Mouse (Mus musculus) left cerebral cortex, adult 9 months (tissue): ENCODE data around the gene Atn1.
A peak's percentile ranks its signal among the peaks of the same experiment; 100 is the strongest.
"Not testable (repeated sequence)": the region's sequence is repeated elsewhere in the genome, so short reads cannot be mapped to it uniquely, and the experiment has no call there.

ENCODE experiments used
- DNase-seq, 2 experiments: peaks; one replicate each; pipeline ENCODE4 v3.0.0; 2022; ENCODE audit warnings: low spot score in 2 of 2

Atn1 gene

DNA sequence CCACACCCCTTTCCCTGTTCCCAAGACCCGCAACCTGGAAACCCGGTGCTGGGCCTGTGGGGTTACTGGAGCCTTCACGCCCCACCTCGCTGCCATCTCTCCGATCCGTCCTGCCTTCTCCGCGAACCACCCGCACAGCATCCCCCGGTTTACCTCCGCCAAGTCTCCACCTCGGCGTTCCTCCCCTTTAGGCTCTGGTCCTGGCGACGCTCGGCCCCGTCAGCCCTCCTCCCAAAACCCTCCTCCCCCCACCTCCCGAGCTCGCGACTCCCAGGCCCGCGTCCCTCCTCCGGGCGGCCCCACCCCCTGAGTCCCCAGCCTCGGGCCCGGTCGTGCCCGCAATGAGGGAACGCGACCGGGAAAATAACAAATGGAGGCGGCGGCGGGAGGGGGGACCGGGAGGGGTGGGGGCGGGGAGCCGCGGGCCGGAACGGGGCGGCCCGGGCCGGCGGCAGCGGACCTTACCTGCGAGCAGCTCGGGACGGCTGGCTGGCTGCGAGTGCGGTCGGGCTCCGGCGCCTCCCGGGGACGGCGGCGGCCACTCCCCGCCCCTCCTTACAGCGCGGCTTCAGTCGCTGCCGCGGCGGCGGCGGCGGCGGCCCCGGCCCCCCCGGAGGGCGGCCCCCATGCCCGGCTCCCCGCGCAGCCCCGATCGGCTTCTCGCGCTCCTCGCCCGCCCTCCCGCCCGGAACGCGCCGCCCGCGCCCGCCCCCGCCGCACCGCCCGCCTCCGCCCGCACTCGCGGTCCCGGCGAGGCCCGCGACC lies at the start of gene Atn1, which contains the start of gene Gm45234:
Atn1 (minus strand) TSS at position 694 of the 765 bp plus-strand sequence.
Gm45234 (minus strand) TSS at position 191 of the 765 bp plus-strand sequence.
- no peak for DNase-seq

DNA sequence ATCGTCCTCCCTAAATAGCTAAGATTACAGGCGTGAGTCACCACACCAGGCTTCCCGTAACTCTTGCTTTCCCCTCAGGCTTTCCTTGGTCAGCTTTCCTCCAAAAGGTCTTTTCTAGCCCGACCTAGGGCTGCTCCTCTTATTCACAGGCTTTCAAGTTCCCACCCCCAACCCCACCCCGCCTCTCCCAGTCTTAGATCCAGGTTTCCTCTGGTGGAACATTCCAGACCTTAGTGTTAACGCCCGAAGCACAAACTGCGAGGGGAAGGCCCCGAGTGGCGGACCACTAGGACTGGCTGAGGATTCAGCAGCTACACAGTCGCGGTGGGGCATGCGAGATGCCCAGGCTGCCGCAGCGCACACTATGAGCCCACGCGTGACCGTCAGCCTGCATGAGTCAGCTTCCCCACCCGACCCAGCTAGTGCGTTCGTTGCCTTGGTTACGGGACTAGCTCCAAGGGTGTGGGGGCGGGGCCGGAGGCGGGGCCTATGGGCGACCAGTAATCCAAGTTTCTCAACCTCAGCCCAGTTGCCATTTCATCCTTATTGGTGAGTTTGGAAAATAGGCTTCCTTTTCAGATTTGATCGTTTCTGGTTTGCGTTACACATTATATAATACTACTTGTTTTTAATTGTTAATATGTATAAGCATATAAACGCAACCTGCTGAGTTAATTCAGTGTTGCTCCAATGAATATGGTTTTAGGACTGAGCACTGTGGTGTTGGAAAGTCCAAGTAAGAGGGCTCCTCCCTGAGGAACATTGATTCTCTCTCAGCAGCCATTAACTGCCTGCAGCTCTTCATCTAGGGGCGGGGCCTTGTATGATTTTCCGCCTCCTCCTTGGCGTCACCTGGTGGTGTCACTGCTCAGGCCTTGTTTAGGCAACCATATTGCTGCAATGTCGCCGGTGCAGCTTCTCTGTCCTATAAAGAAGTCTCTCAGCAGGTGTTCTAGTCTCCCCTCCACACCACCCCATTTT lies 49.3 kb upstream of the Atn1 start:
- DNase-seq, result peak; percentile 93 to 95

DNA sequence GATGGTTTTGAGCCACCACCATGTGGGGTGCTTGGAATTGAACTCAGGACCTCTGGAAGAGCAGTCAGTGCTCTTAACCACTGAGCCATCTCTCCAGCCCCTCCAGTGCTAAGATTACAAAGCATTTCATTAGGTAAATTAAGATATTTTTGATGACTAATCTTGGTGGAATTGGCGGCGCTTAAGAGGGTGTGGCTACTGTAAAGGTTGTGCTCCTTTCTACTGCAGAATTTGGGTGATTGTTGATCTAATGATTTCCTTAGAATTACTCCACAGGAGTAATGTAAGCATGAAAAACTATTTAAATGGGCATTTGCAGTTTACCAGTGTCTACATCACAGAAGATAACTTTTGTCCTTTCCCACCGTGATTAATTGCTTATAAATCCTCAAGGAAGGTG lies 48.0 kb upstream of the Atn1 start:
- no peak for DNase-seq

DNA sequence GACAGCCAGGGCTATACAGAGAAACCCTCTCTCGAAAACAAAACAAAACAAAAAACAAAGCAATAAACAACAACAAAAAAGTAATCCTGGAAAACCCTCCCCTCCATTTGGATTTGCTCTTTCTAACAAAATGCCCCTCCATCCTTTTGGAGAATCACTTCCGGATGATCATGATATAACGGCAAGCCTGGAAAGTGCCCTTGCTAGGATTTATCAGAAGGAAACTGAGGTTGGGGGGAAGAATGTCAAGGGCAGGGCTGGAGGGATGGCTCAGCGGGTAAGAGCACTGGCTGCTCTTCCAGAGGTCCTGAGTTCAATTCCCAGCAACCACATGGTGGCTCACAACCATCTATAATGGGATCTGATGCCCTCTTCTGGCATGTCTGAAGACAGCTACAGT lies 47.4 kb upstream of the Atn1 start:
- not testable (repeated sequence) for DNase-seq

DNA sequence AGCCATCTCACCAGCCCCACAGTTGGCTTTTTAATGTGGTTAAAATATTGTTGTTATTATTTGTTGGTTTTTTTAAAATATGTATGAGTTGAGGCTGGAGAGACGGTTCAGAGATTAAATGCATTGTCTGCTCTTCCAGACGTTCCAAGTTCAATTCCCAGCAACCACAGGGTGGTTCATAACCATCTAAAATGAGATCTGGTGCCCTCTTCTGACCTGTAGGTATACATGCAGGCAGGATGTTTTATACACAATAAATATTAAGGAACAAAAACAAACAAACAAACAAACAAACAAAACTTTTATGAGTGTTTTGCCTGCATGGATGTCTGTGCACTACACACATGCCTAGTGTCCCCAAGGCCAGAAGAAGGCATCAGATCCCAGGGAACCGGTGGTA lies 46.7 kb upstream of the Atn1 start:
- DNase-seq, result no peak

DNA sequence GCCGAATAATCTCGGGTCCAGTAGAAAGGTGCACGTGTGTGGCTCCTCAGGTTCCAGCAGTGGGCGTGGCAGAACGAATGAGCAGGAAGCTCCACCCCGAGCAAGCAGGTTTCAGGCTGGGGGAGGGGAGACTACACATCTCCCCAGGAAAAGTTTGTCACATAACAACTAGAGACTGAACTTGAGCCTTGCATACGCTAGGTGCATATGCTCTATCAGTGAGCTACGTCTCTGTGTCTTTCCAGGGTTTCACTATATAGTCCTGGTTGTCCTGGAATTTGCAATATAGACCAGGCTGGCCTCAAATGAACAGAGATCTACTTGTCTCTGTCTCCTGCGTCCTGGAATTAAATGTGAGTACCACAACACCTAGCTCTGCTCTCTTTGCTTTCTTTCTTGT lies 46.1 kb upstream of the Atn1 start:
- DNase-seq, result not testable (repeated sequence)

DNA sequence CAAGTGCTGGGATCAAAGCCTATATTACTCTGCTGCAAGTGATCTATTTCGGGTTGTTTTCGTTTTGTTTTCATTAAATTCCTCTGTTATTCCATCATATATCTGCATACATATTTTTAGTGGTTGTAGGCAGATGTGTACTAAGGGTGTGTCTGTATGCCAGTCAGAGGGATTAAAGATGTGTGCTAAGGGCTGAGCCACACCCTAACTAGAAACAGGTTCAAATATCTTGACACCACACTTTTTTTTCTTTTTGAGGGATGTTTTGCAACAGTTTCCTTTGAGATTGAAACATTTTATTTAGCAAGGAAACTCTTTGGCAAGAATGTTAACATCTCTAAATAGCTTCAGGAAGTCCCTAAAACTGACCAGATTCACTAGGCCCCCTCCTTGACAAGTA lies 39.9 kb upstream of the Atn1 start:
- no peak for DNase-seq

DNA sequence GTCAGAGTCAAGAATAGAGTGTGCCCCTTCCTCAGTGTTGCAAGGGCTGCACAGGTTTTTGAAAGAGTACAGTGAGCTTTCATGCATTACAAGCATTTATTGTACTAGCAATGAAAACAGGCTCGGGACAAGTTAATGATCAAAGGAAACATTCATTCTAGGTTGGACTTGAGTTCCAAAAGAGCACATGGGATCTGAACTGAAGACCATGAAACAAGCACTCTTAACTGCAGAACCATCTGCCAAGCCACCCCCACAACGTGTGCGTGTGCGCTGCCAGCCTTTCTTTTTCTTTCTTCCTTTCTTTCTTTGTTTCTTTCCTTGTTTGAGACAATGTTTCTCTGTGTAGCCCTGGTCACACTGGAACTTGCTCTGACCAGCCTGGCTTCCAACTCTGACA lies 39.5 kb upstream of the Atn1 start:
- no peak for DNase-seq

DNA sequence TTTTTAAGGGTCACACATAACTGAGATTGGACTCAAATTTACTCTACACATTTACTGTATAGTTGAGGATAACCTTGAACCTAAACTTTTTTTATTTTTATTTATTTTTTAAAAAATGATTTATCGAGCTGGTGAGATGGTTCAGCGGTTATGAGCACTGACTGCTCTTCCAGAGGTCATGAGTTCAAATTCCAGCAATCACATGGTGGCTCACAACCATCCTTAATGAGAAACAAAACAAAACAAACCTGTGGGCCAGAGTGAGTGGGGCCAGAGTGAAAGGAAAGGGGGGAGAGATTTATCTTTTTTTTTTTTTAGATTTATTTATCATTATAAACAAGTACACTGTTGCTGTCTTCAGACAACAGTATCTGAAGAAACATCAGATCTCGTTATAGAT lies 35.6 kb upstream of the Atn1 start:
- DNase-seq, result no peak

DNA sequence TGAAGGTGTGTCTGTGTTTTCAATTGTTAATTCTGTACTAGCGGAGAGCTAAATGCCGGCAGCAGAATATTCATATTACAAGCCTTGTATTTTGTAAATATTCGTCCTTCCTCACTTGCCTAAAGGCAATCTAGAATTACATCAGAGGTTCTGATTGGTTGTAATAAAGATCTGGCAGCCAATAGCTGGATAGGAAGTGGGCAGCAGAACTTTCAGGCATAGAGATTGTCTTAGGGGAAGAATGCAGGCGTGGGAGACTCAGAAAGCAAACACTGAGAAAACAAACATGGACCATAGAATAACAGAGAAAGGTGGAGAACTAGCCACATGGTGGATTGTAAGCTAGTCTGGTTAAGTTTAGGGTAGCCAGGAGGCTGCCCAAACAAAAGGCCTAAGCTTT lies 33.8 kb upstream of the Atn1 start:
- DNase-seq, result no peak

DNA sequence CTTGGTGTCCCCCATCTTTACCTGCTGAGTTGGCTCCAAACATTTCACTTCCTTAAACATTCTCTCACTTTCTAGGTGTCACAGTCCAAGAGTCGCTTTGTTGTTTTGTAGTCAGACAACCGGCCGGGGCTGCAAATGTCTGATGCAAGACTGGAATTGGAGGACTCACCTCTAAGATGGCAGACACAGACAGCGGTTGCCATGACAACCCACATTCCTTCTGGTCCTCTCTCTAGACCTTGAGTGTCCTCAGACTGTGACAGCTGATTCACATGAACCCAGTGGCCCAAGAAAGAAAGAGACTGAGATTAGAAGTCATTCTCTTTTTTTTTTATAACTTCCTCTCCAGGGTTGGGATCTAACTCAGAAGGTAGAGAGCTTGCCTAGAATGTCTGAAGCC lies 33.2 kb upstream of the Atn1 start:
- no peak for DNase-seq

DNA sequence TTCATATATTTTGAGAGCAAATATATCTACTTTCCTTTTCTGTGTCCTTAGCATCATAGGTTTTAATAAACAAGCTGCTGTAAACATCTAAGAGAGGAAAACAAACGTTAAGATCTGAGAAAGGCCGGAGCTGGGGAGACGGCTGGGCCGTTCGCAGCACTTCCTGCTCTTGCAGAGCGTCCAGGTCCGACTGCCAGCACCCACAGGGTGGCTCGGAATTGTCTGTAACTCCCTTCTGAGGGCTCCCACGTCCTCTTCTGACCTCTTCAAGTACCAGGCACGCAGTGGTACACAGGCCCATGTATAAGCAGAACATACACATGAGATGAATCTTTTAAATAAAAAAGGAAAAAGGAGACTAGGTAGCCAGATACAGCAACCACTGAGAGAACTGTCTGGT lies 31.4 kb upstream of the Atn1 start:
- DNase-seq, result no peak

DNA sequence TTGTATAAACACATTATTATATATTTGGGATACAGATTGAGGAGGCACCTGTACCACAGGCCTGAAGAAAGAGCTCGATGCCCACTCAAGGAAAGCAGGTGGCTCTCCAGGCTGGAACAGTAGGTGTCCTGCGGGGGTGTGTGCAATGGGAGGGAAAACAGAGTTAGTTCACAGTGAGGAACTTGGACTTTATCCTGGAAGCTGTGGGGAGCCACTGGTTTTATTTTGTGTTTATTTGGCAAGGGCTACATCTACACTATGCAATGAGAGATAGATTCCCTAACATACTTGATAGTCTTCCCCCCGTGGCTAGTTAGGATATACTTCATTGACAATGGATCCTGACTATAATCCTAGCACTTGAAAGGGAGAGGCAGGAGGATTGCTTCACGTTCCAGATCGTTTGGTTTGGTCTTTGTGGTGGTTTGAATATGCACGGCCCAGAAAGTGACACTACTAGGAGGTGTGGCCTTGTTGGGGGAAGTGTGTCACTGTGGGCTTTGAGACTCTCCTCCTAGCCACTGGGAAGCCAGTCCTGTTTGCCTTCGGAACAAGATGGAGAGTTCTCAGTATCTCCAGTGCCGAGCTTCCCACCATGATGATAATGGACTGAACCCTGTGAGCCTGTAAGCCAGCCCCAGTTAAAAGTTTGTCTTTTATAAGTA lies 30.6 kb upstream of the Atn1 start:
- peak in 1 of 2 experiments; percentile 61 for DNase-seq

DNA sequence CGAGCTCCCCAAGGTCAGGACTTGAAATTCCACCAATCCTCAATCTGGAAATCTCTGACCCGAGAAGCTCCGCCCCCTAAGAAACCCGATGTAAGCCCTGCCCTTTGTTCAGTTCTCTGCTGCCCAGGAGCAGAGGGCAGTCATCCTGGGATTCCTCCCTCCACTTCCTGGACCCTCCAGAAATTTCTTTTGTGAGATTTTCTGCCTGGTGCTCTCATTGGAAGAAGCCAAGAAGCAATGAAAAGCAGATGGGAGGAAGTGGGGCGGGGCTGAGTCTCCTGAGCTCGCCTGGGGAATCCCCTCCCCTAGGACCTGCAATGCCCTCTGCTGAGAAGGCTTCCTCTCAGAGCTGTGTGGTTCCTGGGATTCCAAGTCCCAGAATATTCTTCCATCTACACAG lies 26.1 kb upstream of the Atn1 start:
- DNase-seq, result no peak

DNA sequence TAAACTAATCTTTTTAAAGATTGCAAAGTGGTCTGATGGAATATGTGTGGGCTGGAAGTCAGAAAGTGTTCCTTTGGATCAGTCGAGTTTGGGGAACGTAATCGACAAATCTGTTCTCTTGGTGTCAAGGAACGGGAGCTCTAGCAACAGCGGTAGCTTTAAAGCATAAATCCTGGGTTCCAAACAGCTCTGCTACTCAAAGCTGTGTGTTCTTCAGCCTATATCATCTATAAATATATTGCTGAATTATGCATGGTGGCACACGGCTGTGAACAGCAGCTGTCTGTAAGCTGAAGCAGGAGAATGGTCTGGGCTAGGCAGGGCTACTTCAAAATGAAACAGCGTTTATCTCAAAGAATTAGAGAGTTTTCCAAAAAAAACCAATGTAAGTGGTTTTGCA lies 24.6 kb upstream of the Atn1 start:
- no peak for DNase-seq

DNA sequence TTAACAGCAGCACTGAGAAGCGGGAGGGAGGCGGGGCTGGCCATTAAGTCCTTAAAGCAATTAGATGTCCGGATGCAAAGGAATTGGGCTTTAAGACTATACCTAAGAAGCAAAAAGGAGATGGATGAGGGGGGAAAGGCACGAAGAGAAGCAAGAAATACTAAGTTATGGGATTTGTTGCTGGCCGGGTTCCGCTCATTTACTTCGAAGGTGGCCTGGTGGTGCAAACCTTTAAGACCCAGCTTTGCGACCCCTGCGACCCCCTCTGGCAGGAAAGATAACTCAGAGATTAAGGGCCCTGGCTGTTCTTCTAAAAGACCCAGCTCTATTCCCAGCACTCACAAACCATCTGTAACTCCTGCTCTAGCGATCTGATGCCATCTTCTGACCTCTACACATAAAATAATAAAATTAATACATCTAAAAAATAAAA lies 23.7 kb upstream of the Atn1 start:
- no peak for DNase-seq

DNA sequence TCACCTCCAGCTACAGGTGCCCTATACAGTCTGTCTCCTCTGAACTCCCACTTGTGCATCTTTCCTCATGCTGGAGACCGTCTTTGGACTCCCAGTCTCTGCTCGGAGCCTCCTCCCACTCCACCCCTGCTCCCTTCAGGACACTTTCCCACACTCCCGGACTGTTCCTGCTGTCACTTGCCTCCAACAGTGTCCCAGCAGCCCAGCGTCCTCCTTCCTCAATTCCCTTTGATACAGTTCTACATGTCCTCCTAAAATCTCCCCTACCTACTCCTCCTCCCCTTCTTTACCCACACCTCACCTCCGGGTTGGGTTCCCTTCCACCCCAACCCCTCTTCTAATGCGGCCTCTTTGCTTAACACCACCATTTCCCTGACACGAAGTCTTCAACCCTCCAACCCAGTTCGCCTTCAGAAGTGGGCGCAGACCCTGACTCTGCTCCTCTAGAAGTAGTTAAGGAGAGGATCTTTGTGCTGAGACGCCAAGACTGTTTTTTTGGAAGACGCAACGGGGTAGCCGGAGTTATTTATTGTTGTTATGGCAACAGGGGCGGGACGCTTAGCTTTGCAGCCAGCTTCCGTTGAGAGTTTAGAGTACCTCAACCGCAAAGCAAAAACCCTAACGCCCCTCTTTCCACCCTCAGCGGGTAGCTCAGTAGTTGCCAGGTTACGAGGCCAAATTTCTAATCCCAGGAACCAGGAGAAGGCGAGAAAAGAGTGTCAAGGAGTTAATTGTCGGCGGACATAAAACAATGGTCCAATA lies 23.1 kb upstream of the Atn1 start, which contains the start of gene Lrrc23:
Lrrc23 (minus strand) TSS at position 506 of the 762 bp plus-strand sequence.
- no peak for DNase-seq

DNA sequence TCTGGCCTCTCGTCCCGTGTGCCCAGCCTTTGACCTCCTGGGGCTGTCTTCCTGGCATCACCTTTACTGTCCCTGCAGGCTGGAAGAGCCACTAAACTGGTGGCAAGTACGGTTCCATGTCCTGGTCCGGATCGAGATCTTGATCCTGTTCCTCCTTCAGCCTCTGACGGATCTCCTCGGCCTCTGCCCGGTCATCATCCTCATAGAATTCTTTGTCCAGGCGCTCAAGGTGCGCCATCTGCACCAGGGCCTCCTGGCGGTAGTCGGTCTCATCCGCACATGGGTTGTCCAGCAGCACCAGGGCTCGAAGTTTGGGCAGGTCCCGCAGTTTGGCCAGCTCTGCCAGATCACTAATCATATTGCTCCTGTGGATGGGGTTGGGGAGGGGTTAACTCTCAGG lies 14.2 kb upstream of the Atn1 start:
- DNase-seq, result no peak

DNA sequence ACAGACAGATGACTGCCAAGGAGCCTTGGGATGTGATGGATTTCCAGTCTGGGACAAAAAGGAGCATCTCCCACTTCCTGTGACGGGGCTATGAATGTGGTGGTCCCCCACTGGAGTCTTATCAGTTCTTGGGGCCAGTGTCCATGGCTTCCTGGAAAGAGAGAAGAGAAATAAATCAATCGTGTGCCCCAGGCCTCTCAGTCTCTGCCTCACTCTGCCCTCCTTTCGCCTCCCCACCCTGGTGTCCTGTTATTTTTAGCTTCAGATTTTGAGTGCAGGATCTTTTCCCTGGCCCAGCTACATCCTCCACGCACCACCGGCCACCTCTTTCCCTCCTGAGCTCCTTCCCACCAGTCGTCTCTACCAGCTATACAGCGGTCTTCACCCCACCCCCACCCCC lies 13.7 kb upstream of the Atn1 start:
- no peak for DNase-seq

DNA sequence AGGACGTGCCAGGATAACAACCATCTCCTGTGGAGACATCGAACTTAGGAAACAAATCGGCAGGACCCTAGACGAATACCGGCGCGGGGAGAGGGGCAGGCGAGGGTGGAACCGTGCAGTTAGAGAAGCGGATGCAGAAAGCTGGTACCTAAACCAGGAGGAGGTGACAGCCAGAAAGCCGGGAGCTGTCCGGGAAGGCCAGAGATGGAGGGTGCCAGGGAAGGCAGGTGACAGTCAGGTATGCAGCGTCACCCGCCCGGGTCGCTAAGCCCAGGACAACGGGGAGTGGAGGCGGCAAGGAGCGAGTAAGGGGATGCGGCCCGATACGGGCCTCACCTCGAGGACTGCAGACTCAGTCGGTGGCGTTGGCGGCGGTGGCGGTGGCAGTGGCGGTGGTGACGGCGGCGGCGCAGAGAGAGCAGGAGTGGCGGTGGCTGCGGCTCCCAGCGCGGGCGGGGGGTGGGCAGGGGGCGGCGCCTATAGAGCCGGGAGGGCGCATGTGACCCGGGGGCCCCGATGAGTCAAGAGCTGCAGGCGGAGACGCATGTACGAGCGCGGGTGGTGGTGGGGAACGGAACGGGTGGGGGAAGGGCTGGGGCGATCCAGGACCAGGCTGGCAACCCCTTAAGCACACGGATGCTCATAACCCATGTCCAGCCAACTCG lies 12.9 kb upstream of the Atn1 start, which contains the start of gene Eno2:
Eno2 (minus strand) TSS at position 573 of the 665 bp plus-strand sequence.
- peak in 1 of 2 experiments; percentile 68 for DNase-seq

DNA sequence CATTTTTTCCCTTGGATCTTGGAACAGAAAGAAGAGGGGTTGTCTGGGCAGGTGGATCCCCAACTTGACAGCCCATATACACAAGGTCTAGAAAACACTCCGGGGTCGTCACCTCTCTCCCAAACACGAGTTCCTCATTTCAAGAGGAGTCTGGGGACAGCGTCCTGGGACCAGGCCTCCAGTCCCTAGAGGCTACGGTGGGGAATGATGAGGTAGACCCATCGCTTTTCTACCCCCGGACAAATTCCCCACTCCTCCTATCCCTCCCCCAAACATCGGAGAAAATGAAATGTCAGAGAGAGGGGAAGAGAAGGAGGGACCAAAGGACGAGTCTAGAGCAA lies 12.3 kb upstream of the Atn1 start:
- DNase-seq, result no peak
